ENCODE assay signal across 11 mouse cellular contexts in genomic region chr6:17362771-17363170, GRCm38 (mm10). TPM values are rescaled to one million over a fixed set of nuclear protein-coding genes. Genes with fewer than 3 reads are reported as not detected.
DNase-seq lines count a peak whose midpoint lies in the region; ATAC-seq and TF ChIP-seq lines count a peak whose summit lies in the region.
"Had no signal": no experiment of that assay in that cellular context is flagged by ENCODE, and none has a peak within 500 bp of the region (broad histone marks: within the 10 kb centered on the region; RNA-seq: fewer than 3 reads in every experiment).

No protein-coding gene starts in this region.

- no peaks in the 10 kb centered on the region for H3K36me3 ChIP-seq in kidney, adult 2 months (ENCODE audit: control insufficient read depth, insufficient read depth, low read length)
- no peaks in the 10 kb centered on the region for H3K36me3 ChIP-seq in midbrain, postnatal 0 days (ENCODE audit: insufficient read depth, low read length)
- H3K36me3 ChIP-seq in midbrain, embryonic 10.5 days, result no peaks in the 10 kb centered on the region
- H3K36me3 ChIP-seq: limb, embryonic 15.5 days; stomach, embryonic 15.5 days had no signal

- ATAC-seq in midbrain, postnatal 0 days (ENCODE audit: low FRiP score), result no peak

- no peaks in the 10 kb centered on the region for H3K4me1 ChIP-seq in kidney, adult 2 months (ENCODE audit: control insufficient read depth, insufficient read depth, low read length)
- H3K4me1 ChIP-seq in midbrain, postnatal 0 days (ENCODE audit: insufficient read depth, low read length), result no peaks in the 10 kb centered on the region
- no peaks in the 10 kb centered on the region for H3K4me1 ChIP-seq in midbrain, embryonic 10.5 days
- H3K4me1 ChIP-seq: limb, embryonic 15.5 days; stomach, embryonic 15.5 days had no signal

- peak; percentile 39 for DNase-seq in kidney, adult 2 months
- DNase-seq in kidney, adult 18-20 months, result no peak
- peak; percentile 57 for DNase-seq in midbrain, postnatal 0 days (ENCODE audit: low spot score)
- DNase-seq in midbrain, embryonic 10.5 days (ENCODE audit: low spot score), result no peak
- DNase-seq in c-Kit-positive CD71-negative TER-119-negative erythroid progenitor cells, embryonic 14.5 days (ENCODE audit: low read depth), result peak; percentile 34
- peak; percentile 31 for DNase-seq in retina, postnatal 1 day
- no peak for DNase-seq in thymus, adult 18-20 months
- DNase-seq in urinary bladder, postnatal 25 days (ENCODE audit: low spot score), result no peak
- DNase-seq: kidney, postnatal 4 days had no signal

- no peak overlapping the region for H3K27ac ChIP-seq in kidney, adult 2 months (ENCODE audit: insufficient read depth, low read depth, low read length)
- no peak overlapping the region for H3K27ac ChIP-seq in midbrain, postnatal 0 days (ENCODE audit: low read depth, low read length)
- no peak overlapping the region for H3K27ac ChIP-seq in midbrain, embryonic 10.5 days (replicated peaks)
- H3K27ac ChIP-seq: limb, embryonic 15.5 days; stomach, embryonic 15.5 days had no signal

- no peak overlapping the region for H3K4me3 ChIP-seq in kidney, adult 2 months (ENCODE audit: insufficient read depth, low read depth, low read length)
- H3K4me3 ChIP-seq in midbrain, postnatal 0 days (ENCODE audit: low read depth, low read length), result no peak overlapping the region
- H3K4me3 ChIP-seq in midbrain, embryonic 10.5 days, result no peak overlapping the region
- H3K4me3 ChIP-seq: limb, embryonic 15.5 days; stomach, embryonic 15.5 days had no signal

- H3K4me2 ChIP-seq in midbrain, postnatal 0 days (ENCODE audit: low read depth, low read length, poor library complexity, severe bottlenecking), result no peak overlapping the region
- H3K4me2 ChIP-seq: limb, embryonic 15.5 days; stomach, embryonic 15.5 days had no signal

- 42% methylated on average over 3 of the region's 3 CpGs for WGBS in kidney, adult 2 months
- WGBS in midbrain, postnatal 0 days, result 33% methylated on average over 3 of the region's 3 CpGs
- WGBS in midbrain, embryonic 10.5 days, result 49% methylated on average over 3 of the region's 3 CpGs

- no peaks in the 10 kb centered on the region for H3K27me3 ChIP-seq in kidney, adult 2 months (replicated peaks; ENCODE audit: control insufficient read depth, insufficient read depth, low read length)
- no peaks in the 10 kb centered on the region for H3K27me3 ChIP-seq in midbrain, postnatal 0 days (ENCODE audit: insufficient read depth, low read length)
- H3K27me3 ChIP-seq in midbrain, embryonic 10.5 days (ENCODE audit: low read depth, poor library complexity, severe bottlenecking), result no peaks in the 10 kb centered on the region
- H3K27me3 ChIP-seq: limb, embryonic 15.5 days; stomach, embryonic 15.5 days had no signal

- H3K9ac ChIP-seq in midbrain, postnatal 0 days (replicated peaks; ENCODE audit: low read length, poor library complexity, severe bottlenecking), result no peak overlapping the region
- H3K9ac ChIP-seq: limb, embryonic 15.5 days; stomach, embryonic 15.5 days had no signal

- no peak for TF ChIP-seq POLR2A in kidney, adult 2 months (IDR thresholded peaks at IDR 0.05; ENCODE audit: low read depth, low read length)

- TF ChIP-seq CTCF in kidney, adult 2 months (conservative IDR thresholded peaks at IDR 0.05; ENCODE audit: insufficient read depth, insufficient read length, low read depth, low read length), result 0 out of 2 replicates have a peak, but pooled peaks have one; percentile 6
- peak; percentile 76 for TF ChIP-seq CTCF in midbrain, postnatal 0 days (IDR thresholded peaks at IDR 0.05)

- H3K9me3 ChIP-seq in midbrain, postnatal 0 days (ENCODE audit: low read length), result no peaks in the 10 kb centered on the region
- no peaks in the 10 kb centered on the region for H3K9me3 ChIP-seq in midbrain, embryonic 10.5 days (replicated peaks)
- H3K9me3 ChIP-seq: limb, embryonic 15.5 days; stomach, embryonic 15.5 days had no signal

RNA-seq across cellular contexts. Expression of gene Cav1, which starts 56.6 kb away (rescaled TPM):
- 149 and 197 TPM in 2 replicates for polyA plus RNA-seq in kidney, adult 2 months (2012; rRNA removed)
- 34.9 and 37.4 TPM in 2 replicates for total RNA-seq in midbrain, postnatal 0 days (2014; rRNA removed)
- 19.4 and 19.5 TPM in 2 replicates for polyA plus RNA-seq in midbrain, postnatal 0 days (2015; fragmentation: Nextera tagmentation; extraction: Ambion mirVana)
- 6.4 and 8.6 TPM in 2 replicates for polyA plus RNA-seq in midbrain, embryonic 10.5 days (2016; fragmentation: Nextera tagmentation; extraction: Ambion mirVana)

Comparison
In these comparisons a context has a peak if more than half of its experiments do, and no peak if none do; other contexts are left out.
1. DNase-seq: peak in kidney, adult 2 months (single experiment), midbrain, postnatal 0 days (single experiment), c-Kit-positive CD71-negative TER-119-negative erythroid progenitor cells, embryonic 14.5 days (single experiment) and retina, postnatal 1 day (single experiment); none in kidney, adult 18-20 months (single experiment), midbrain, embryonic 10.5 days (single experiment), thymus, adult 18-20 months (0 of 2) and urinary bladder, postnatal 25 days (single experiment).